Mouse (Mus musculus): ENCODE data around the gene Crispld2.
A peak's percentile ranks its signal among the peaks of the same experiment; 100 is the strongest.

Gene Crispld2

DNA sequence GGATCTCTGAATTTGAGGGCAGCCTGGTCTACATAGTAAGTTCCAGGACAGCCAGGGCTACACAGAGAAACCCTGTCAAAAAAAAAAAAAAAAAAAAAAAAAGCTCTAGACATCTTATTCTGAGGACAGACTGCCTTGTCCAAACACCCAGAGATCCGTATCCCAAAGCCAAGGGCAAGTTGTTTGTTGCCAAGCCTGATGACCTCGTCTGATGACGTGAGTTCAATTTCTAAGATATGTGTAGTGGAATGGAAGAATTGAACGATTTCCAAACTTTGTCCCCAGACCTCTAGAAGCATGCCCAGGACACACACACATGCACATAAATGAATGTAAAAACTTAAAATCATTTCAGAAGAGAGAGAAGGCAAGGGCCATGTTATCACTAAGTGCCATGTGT, 74.0 kb downstream of the Crispld2 start:
- DNase-seq (ENCODE audit: low read depth, low spot score) = peak; percentile 45

DNA sequence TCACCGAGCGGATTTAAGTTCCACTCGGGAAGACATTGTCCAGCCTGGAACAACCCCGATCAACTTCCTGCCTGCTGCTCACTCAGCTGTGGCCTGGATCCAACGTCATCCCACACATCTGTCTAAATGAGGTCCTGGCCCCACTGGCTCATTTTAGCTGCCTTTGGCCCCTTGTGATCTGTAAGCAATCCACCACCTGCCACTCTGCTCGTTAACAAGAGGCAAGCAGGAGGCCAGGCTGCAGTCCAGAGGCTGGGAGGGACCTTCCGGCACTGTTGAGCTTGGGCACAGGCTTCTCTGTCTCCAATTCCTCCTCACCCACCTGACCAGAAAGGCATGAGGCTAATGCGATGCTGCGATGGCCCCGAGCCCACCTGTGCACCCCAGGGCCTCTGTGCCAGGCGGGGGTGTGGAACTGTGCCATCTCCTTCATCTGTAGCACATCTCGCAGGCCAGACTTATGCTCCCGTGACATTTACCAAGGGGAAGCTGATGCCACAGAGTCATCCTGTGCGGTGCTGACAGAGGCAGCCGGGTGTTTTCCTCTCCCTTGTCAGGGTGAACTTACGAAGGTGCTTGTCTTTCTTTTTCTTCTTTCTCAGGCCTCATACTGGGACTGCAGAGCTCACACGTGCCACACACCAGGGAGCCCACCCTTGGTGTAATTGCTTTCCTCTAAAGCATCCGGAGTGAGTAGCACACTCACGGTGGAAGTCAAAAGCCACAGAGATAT, 75.9 kb downstream of the Crispld2 start:
- DNase-seq (ENCODE audit: low read depth, low spot score) = no peak

DNA sequence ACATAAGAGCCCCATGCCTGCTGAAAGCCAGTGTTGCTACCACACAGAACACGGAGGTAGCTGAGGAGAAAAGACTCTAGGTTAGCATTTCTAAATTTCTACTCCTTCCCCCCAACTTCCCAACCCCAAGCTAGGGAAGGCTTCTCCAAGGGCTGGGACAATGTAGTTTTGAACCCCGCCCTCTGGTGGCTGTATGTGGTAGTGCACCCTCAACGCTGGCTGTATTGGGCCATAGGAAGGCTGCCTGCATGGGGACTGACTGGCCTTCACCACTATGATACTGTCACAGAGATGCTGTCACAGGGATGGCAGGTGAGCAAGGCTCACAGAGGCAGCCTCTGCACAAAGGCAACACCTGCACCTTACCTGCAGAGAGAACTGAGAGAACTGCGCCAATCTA, 79.4 kb downstream of the Crispld2 start:
- peak; percentile 91 for DNase-seq (ENCODE audit: low read depth, low spot score)

DNA sequence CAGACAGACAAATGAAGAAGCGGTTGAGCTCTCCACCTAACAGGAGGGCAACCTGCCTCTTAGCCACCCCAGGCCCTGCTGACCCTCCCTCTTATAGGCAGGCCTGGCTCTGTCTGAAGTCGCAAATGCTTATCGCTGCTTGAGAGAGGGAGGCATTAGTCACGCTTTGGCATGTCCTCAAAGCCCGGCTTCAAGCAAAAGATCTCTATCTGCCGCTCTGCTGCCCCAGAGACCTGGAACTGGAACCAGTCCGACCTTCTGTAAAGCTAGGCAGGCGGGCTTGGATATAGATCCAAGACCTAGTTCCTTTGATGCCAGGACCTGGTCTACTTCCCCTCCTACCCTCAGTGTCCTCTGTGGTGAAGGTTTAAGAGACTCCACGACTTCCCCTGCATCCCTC, 80.0 kb downstream of the Crispld2 start:
- DNase-seq (ENCODE audit: low read depth, low spot score) = peak; percentile 69

DNA sequence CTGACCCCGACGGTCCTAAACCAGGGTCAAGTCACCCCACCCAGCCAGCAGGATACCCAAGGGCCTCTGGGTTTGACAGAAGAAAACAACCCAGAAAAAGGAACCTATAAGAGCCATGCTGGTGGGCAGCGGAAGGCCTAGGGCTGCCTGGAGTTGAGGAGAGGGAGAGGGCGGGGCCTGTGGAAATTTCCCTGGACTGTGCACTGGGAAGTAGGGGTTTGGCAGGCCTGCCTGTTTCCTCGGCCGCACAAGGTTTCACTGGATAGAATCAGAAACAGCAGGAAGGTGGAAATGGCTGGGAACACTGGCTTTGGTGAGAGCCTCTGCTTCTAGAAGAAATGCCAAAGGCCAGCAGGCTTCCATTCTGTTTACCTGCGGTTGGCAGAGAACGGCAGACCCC, 80.6 kb downstream of the Crispld2 start:
- no peak for DNase-seq (ENCODE audit: low read depth, low spot score)

DNA sequence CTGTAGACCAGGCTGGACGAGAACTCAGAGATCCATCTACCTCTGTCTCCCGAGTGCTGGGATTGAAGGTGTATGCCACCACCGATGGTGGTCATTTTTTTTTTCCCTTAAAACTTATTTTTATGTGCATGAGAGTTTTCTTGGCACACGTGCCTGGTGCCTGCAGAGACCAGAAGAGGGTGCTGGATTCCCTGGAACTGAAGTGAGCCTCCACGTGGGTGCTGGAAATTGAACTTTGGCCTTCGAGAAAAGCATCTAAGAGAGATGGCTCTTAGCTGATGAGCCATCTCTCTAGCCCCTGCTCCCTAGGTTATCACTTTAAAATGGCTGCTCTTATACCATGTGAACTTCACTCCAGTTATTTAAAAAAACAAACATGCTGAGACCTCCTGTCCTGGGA, 82.3 kb downstream of the Crispld2 start:
- DNase-seq (ENCODE audit: low read depth, low spot score) = no peak

DNA sequence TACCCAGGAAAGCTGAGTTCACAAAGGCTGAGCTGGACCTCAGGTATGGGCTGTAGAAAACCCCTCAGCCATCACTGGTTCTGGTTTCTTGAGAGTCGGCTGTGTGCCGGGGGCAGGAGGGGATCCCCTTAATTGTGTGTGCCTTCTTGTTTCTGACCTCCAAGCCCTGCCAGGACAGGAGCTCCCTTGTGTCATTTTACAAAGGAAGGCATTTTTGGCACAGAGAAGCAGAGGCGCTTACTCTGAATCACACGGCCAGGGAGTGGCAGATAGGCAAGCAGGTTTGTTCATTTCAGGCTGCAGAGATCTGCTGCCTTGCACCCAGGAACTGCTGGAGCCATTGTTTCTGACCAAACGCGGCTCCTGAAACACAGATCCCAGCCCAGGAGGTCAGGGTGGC, 83.1 kb downstream of the Crispld2 start:
- peak; percentile 63 for DNase-seq (ENCODE audit: low read depth, low spot score)

DNA sequence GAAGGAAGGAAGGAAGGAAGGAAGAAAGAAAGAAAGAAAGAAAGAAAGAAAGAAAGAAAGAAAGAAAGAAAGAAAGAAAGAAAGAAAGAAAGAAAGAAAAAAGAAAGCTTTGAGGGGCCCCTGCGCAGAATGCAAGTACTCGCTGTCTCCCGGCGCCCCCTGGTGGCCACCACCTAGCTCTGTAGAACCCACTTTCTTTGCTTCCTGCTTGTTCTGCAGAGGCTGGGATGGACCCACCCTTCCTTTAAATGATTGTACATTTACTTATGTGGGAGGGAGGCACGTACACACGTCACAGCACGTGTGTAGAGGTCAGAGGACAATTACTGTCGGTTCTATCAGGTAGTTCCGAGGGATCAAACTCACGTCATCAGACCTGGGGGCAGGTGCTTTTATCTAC, 85.8 kb downstream of the Crispld2 start:
- peak; percentile 84 for DNase-seq (ENCODE audit: low read depth, low spot score)

DNA sequence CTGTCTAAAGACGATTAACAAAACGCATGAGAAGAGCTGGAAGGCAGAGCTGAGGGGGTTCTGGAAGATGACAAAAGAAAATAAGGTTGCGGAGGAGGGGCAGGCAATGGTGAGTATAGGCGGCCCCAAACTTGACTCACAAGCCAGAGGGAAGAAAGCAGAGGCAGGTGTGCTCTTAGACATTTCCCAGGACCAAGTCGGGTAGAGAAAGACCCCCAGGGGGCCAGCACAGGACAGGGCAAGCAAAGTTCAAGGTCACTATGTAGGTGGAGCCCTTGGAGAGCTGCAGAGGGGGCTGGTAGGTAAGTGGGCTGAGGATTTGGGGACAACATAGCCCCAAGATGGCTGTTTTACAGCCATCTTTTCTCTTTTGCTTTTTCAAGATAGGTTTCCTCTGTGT, 87.1 kb downstream of the Crispld2 start:
- DNase-seq (ENCODE audit: low read depth, low spot score) = no peak

DNA sequence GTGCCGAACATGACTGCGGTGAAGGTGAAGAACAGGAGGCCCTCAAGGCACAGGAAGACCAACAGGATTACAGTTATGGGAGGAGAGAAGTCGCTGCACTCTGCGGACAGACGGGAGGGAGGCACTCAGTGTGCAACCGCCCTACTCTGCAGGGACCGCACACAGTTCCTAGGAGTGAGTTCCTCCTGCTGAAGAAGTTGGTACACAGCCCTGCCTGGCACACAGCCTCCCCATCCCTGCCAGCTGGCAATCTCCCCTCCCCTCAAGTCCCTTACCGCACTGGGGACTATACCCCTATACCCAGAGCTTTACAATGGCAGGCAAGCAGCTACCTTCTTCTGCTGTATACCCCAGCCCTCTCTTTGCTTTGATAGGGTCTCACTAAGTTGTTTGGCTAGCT, 91.0 kb downstream of the Crispld2 start:
- no peak for DNase-seq (ENCODE audit: low read depth, low spot score)

DNA sequence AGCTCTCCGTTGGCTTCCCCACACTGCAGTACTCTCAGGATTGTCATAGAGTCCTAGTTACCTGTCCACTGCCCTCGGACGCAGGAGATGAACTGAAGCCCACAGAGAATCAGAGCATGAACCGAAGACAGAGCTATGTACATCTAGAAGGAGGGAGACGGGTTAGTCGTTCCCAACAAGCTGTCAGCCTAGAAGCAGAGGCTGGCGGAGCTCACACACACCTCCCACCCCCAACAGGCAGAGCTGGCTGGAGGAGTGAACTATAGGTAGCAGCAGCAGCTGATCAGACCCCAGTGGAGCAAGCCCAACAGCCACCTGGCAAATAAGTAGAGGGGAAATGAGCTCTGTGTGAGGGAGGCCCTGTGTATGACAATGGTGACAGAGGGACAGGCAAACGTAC, 92.5 kb downstream of the Crispld2 start:
- no peak for DNase-seq (ENCODE audit: low read depth, low spot score)

DNA sequence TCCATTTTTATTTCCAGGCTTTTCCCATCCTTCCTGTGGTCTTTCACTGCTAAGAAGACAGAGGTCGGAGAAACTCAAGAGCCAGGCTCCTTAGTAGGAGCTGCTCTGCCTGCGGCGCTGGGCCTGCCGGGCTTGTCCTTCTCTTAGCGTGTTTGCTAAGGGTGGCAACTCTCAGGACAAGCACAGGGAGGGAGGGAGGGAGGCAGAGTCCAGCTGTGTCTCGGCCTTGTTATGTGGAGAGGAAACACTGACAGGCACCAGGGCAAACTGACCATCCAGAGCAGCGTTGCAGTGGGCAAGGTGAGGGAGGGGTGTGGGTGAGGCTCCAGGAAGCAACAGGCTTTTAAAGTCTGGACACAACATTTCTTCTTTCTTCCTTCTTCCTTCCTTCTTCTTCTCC, 97.3 kb downstream of the Crispld2 start:
- no peak for DNase-seq (ENCODE audit: low read depth, low spot score)

DNA sequence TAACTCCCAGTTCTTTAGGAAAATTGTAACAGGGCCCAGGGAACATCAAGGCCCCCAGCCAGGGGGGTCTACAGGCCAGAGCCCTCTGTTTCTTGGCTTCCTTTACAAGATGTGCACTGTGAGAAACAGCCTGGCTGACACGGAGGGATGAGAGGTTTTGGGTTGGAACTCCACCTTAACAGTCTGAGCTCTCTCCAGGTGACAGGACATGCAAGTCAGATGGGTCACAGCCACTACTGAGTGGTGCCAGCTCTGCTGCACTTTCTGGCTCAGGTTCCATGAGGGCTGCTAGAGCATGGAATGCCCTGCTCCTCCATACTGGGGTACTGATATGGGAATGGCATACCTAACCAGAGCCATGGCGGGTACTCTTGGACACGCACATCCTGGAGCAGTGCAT, 98.8 kb downstream of the Crispld2 start:
- no peak for DNase-seq (ENCODE audit: low read depth, low spot score)

DNA sequence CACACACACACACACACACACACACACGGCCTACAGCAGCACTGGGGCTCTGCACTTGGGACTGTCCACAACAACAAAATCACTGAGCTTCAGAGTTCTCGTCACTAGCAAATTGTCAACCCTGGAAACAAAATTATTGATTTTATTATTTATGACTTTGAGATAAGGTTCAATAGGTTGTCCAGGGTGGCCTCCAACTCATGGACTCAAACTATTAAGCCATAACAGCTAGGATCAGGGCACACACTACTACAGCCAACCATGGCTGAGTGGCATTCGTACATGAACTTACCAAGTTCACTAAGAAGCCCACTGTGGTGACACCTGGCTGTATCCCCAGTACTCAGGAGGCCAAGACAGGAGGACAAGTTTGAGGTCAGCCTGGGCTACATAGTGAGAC, 100.9 kb downstream of the Crispld2 start:
- no peak for DNase-seq (ENCODE audit: low read depth, low spot score)

DNA sequence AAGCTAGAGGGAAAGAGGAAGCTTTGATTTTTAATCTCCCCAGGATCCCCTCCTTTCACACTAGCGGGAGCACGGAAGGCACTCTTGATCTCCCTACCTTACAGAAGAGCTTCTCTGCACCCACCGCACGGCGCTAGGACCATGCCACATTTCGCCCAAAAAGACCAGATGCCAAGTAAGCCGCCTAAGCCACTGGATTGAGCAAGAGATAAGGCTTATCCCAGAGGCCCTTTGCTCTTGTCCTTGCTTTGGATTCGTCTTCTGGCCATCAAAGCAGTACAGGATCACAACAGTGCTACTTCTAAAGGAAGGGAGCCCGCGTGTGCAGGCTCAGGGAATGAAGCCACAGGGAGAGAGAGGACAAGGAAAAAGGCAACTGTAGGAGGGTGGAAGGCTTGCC, 102.6 kb downstream of the Crispld2 start:
- no peak for DNase-seq (ENCODE audit: low read depth, low spot score)

DNA sequence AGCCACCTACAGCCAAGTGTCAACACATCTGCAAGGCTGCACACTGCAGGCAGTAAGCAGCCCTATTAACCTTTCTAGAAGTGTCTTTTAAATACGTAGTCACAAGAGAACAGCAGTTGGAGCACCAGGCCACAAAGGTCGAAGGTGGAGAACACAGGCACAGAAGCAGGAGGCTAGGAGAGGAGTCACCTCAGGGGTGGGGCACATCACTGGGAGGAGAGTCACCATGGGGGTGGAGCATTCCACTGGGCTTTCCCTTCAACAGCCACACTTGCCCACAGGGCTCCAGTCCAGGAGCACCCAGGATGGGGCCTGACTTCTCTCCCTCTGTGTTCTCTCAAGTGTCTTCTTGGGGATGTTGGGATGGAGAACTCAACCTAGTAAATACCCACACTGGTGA, 104.2 kb downstream of the Crispld2 start:
- DNase-seq (ENCODE audit: low read depth, low spot score) = peak; percentile 76

DNA sequence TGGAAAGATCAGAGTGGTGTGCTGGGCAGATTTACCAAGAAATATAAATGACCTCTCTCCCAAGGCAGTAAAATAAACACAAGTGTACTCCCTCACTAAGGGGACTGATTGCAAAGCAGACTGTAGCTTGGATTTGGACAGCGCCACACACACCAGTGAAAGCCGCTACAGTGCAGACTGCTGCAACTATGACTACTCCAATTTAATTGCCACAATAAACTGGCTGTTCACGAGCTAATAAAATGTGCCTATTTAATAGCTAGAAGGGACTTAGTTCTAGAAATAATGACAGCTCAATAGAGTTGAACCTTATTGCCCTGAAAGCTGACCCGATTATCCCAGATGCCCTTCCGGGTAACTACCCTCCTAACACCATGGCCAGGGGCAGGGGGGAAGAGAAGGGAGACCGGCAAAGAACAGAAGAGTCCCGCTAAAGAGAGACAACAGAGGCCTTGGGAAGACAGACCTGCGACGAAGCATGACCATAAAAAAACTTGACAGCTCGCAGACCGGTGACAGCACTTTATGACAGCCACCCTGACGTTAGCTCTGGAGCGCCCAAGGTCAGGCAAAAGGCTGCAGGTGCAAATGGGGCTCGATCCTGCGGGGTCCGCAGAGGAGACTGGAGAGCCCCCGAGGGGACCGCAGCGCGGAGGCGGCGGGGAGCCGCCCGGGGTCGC, 108.3 kb downstream of the Crispld2 start:
- peak; percentile 31 for DNase-seq (ENCODE audit: low read depth, low spot score)

DNA sequence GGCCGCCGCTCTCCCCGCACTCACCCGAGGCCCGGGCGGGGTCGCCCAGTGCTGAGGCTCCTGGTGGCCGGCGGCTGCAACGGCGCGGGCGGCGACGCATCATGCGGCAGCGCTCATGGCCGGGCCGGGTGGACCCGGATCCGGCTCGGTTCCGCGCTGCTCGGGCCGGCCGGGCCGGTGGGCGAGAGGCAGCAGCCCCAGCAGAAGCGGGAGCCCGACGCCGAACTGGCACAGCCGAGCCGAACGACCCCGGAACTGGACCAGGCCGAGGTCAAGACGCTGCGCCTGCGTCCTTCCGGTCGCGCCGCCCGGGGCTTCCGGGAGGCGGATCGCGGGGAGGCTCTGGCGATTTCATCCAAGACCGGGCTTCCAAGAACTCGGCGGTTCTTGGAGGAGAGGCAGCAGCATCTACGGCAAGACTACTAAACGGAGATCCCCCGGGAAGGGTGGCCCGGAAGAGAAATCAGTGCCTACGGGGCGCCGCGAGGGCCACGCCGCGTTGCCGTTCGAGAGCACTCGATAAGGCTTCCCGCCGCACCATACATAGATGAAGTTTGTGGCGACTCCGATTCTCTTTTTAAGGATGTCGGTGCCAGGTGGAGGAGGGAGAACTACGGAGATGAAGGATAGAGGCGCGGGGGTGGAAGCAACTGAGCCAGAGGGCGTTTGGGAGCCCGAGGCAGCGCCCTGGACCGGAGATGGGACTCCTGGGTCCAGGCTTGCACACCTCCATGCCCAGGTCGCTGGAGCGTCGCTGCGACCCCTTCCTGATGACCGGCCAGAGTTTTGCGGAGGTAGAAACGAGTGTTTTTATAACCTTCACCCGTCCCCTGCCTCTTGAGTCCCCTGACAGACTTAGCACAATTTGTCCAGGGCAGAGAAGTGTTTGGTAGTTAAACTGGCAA, 109.1 kb downstream of the Crispld2 start, which contains the start of gene Zdhhc7:
Zdhhc7 (minus strand) TSS at position 415 of the 905 bp plus-strand sequence.
- peak; percentile 69 for DNase-seq (ENCODE audit: low read depth, low spot score)

Measured in 3T3-L1 (cell line).